Mouse (Mus musculus) embryo, embryonic 10 days (tissue): Measurements from ENCODE around the gene Rnf11.

Experiments
- DNase-seq: peaks from one replicate; pipeline ENCODE4 v3.0.0-alpha.2; 2015; ENCODE audit warnings: low spot score

Rnf11 gene

GRCm38 (mm10) chr4:109484621-109485020 lies at the start of gene Rnf11:
TSS of gene Rnf11 (minus strand) at chr4:109484728.
- DNase-seq = no peak

GRCm38 (mm10) chr4:109531111-109531510 lies 46.6 kb upstream of the Rnf11 start, which contains the start of gene 4930522H14Rik:
TSS of gene 4930522H14Rik (minus strand) at chr4:109531297.
- no peak for DNase-seq

- peak; percentile 46 for DNase-seq
Observed at GRCm38 (mm10) chr4:109530245-109530816, 45.8 kb upstream of the Rnf11 start.

GRCm38 (mm10) chr4:109504885-109505284 lies 20.4 kb upstream of the Rnf11 start:
- DNase-seq = peak; percentile 83

- no peak for DNase-seq
Observed at GRCm38 (mm10) chr4:109498476-109498875, 13.9 kb upstream of the Rnf11 start.

- DNase-seq = no peak
Observed at GRCm38 (mm10) chr4:109493581-109493980, 9.1 kb upstream of the Rnf11 start.

DNA sequence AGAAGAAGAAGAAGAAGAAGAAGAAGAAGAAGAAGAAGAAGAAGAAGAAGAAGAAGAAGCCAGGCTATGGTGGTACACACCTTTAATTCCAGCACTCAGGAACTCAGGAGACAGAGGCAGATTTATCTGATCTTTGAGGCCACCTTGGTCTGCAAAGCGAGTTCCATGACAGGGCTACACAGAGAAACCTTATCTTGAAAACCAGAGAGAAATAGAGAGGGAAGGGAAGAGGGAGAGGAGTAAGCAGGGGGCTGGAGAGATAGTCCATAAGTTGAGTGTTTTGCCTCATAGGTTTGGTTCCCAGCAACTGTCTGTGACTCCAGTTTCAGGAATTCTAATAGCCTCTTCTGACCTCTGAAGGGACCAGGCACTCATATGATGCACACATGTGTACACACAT lies 4.3 kb upstream of the Rnf11 start:
- DNase-seq = no peak

DNA sequence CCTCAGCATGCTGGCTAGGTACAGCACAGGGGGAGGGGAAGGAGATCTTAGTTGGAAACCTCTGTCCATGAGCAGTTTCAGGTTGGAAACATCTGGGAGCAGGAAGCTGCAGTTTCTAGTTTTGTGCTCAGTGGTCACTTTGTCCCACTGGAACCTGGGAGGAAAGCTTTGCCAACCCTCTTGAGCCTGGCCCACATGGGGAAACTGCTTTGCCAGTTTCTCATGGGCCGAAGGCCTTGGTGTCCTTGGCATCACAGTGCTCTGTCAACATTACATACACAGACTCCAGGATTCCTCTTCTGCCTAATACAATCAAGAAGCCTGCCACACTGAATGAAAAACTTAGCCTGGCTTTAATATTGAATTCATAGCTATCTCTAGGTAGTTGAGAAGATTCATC lies 1.8 kb downstream of the Rnf11 start:
- no peak for DNase-seq

GRCm38 (mm10) chr4:109481424-109481823 lies 3.1 kb downstream of the Rnf11 start:
- DNase-seq = no peak

- no peak for DNase-seq
Observed at GRCm38 (mm10) chr4:109477454-109477853, 7.1 kb downstream of the Rnf11 start.

GRCm38 (mm10) chr4:109476554-109477014 lies 7.9 kb downstream of the Rnf11 start:
- DNase-seq = peak; percentile 95

- DNase-seq = peak; percentile 66
Observed at GRCm38 (mm10) chr4:109475577-109476553, 8.7 kb downstream of the Rnf11 start.

DNA sequence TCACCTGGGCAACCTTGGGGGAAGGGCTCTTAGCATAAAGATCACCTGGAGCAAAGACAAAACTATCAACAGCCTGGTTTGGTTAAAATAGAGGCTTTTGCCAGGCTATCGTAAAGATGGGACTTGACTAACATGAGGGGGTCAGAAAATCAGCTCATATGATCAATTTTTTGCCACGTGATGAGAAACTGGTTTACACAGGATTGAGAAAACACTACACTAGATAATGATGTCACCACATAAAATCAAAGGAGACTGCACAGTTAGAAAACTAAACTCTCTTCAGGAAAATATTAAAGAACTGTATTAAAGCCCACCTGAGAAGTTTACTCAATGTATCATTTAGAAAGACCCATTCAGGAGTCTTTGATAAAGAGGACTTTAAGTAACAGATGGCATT lies 9.4 kb downstream of the Rnf11 start:
- DNase-seq = no peak

- no peak for DNase-seq
Observed at GRCm38 (mm10) chr4:109472566-109472965, 12.0 kb downstream of the Rnf11 start.

- DNase-seq = no peak
Observed at GRCm38 (mm10) chr4:109471606-109472005, 12.9 kb downstream of the Rnf11 start.

- no peak for DNase-seq
Observed at GRCm38 (mm10) chr4:109467687-109468086, 16.8 kb downstream of the Rnf11 start.

GRCm38 (mm10) chr4:109463892-109464291 lies 20.6 kb downstream of the Rnf11 start:
- no peak for DNase-seq

DNA sequence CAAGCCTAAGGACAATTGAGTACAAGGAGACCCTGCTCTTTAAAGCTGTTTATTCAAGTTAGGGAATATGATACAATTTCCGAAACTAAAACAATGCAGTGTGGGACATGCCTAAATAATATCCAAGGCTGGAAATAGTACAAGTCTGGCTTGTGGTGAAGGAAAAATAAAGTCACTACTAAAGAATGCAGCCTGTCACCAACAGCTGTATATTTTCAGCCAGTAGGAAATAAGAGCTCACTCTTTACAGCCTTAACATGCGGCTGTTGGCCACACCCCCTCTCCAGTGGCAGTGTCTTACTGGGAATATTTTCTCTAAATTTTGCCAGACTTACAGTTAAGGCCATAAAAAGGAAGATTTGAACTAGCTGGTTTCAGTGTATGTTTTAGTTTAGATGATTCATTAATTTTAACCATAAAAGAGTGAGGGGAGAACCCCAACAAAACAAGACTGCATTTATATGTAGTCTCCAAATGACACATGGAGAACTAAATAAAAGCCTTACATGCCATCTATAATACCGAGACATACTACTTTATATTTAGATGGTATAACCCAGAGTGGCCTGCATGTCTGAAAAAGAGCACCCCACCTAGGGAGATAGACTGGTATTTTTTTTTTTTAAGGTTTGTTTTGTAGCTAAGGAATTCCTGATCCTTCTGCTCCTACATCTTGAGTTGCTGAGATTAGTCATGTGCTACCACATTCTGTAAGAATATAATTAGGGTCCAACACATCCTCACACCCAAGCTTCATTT lies 23.9 kb downstream of the Rnf11 start:
- no peak for DNase-seq

DNA sequence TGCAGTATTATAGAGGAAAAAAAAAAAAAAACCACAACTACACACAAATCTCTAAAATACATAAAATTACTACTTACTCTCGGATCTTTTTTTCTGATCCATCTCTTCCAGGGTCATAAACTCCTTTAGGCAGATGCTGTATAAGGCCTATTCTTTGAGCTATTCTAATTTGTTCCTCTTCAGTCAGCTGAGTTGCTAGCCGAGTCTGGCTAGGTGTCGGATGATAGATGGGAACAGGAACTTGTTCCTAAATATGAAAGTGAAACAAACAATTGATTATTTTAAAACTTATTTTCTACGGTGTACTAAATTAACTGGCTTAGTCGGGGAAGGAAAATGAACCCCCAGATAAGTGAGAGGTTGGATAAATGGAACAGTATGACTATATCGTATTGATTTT lies 27.7 kb downstream of the Rnf11 start:
- no peak for DNase-seq

GRCm38 (mm10) chr4:109448531-109448930 lies 36.0 kb downstream of the Rnf11 start:
- DNase-seq = no peak

DNA sequence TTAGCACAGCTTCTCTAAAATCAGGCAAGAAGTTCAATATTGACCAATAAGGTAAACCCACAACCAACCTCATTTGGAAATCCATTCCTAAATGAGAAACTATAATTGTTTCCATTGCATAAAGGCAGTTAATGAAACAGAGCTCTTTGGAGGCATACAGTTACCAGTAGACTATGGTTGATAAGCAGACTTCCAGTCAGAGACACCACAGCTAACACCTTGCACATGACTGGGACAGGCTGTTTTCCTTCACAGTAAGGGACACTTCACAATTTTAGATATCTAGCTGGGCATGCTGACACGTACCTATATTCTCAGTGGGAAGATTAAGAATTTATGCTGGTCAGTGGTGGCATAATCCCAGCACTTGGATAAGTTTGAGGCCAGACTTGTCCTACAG lies 38.6 kb downstream of the Rnf11 start:
- DNase-seq = no peak

GRCm38 (mm10) chr4:109445397-109445796 lies 39.1 kb downstream of the Rnf11 start:
- DNase-seq = no peak
